Mouse (Mus musculus) brain, embryonic 14.5 days (tissue): Measurements from ENCODE around the gene Csrnp3.

Experiments
- CTCF ChIP-seq: fragments of 200-500 bp; IDR thresholded peaks from 2 replicates; pipeline ENCODE4 v1.5.1; 2012; ENCODE audit warnings: inconsistent platforms, mild to moderate bottlenecking, moderate library complexity, borderline replicate concordance; ENCODE audit not compliant: insufficient read depth, insufficient read length; ENCODE audit errors: extremely low read depth
- POLR2A ChIP-seq: fragments of 200-500 bp; IDR thresholded peaks from 2 replicates; pipeline ENCODE4 v1.6.1; 2012; ENCODE audit warnings: mild to moderate bottlenecking, inconsistent platforms, borderline replicate concordance; ENCODE audit not compliant: poor library complexity, insufficient read depth, insufficient read length, severe bottlenecking; ENCODE audit errors: extremely low read depth

- TF ChIP-seq CTCF (no peak), POLR2A (no peak)
Measured at GRCm38 (mm10) chr2:65859767-65860727, 14.5 kb downstream of the Csrnp3 start.
